24 mouse cellular contexts compared by ENCODE assay signal in genomic region chr16:20022821-20023220, GRCm38 (mm10).
"Had no signal": no experiment of that assay in that cellular context is flagged by ENCODE, and none has a peak within 500 bp of the region (broad histone marks: within the 10 kb centered on the region; RNA-seq: fewer than 3 reads in every experiment).

No protein-coding gene starts in this region.

- DNase-seq: gastrocnemius, postnatal 14 days; gastrocnemius, postnatal 36 days; heart, adult 18-20 months; heart, postnatal 10 days; heart, postnatal 4 days; kidney, adult 11 months; kidney, adult 2 months; kidney, adult 9 months; kidney, postnatal 14 days; kidney, postnatal 36 days; layer of hippocampus, adult 9-11 months; layer of hippocampus, postnatal 36 days; left cerebral cortex, postnatal 4 days had no signal

- H3K27me3 ChIP-seq: heart, embryonic 12.5 days; hindbrain, embryonic 12.5 days; kidney, embryonic 15.5 days; limb, embryonic 13.5 days; limb, embryonic 15.5 days; liver, embryonic 12.5 days had no signal

- H3K36me3 ChIP-seq: heart, embryonic 10.5 days; heart, embryonic 12.5 days; hindbrain, embryonic 10.5 days; hindbrain, embryonic 12.5 days; kidney, embryonic 15.5 days; limb, embryonic 13.5 days; limb, embryonic 15.5 days; liver, embryonic 12.5 days had no signal

- ATAC-seq: hindbrain, embryonic 16.5 days; inflammation-experienced regulatory T-cells, adult 6 months; intestine, embryonic 16.5 days; liver, embryonic 12.5 days had no signal
